Mouse (Mus musculus): ENCODE data around the gene Txn1.

GRCm38 (mm10) chr4:57919494-57920423 is 36.5 kb downstream of the Txn1 start:
- TF ChIP-seq GATA1 (IDR thresholded peaks at IDR 0.05; ENCODE audit: low read length) (no peak), TAL1 (IDR thresholded peaks at IDR 0.05; ENCODE audit: low read length) (no peak)
